Mouse (Mus musculus) heart, adult 18-20 months (tissue): ENCODE measurements around the gene Fam3a. TPM values are rescaled to one million over a fixed set of nuclear protein-coding genes. Genes with fewer than 3 reads are reported as not detected.
"Not testable (repeated sequence)": the region's sequence is repeated elsewhere in the genome, so short reads cannot be mapped to it uniquely, and the experiment has no call there.

Experiments
- DNase-seq, 2 experiments: peaks; one replicate each; pipeline ENCODE4 v3.0.0; 2021 to 2022; ENCODE audit warnings: mixed read lengths in 1 of 2
- long read RNA-seq, 2 experiments: library from polyadenylated mRNA; stranded (forward); transcript quantifications; one replicate each; pipeline ENCODE4 v2.0.0; 2021
- total RNA-seq, 2 experiments: library from RNA; stranded (reverse); gene quantifications; 2 replicates each; pipeline ENCODE4 v1.2.3; 2021

Fam3a gene
- total RNA-seq = 10 to 100 TPM; 19.2 to 20.7 TPM
- long read RNA-seq, experiment 1, transcript Fam3a-206 (9 exons, 1,899 nt) = major isoform, 9 of 15 reads
- long read RNA-seq, experiment 1, partial matches to known transcripts = 4 of 15 reads
- long read RNA-seq, experiment 1, other reads (novel, unspliced or antisense) = 1 of 15 reads
- long read RNA-seq, experiment 2, partial matches to known transcripts = 0 of 4 reads
- long read RNA-seq, experiment 2, other reads (novel, unspliced or antisense) = 2 of 4 reads

DNA sequence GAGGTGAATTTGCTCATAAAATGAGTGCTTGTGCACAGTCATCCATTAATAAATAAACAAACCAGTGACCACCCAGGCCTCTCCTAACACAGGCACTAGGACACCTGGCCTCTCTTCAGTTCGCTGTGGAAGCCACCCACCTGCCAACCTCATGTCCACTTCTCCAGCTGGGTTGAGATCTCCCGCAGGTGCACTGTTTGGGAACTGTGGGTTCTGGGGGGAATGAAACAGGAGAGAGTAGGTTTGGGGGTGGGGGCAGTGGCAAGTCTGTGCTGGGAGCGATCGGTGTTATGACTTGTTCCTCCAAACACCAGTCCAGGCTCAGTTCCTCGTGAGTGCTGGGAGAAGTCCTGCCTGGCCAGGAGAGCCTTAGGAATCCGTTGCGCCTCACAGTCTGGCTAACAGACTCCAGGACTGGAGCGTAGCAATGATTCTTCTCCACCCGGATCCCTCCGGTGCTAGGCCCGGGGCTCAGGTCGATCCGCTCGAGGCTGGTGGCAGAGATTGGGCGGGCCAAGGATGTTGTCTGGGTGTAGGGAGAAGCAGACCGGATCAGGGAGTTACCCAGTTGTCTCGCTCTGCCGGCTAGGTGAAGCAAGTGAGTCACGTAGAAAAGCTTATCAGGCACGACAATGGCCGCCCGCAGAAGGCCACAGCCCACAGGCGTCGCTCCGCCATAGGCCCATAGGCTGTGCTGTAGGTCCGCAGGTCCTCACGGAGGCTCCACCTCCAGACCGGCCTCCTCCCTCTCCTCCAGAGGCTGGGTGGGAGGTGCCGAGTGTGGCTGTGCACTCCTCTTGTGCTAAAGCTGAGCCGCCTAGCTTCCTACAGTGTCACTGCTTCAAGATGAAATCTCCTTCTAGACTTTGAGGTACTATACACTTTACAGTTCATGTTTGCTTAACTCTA is at the start of gene Fam3a, which contains the start of gene Ikbkg:
Gene Fam3a (minus strand): TSS at position 738 of the 909 bp plus-strand sequence.
Gene Ikbkg (plus strand): TSS at position 756 of the 909 bp plus-strand sequence.
- peak; percentile 80 to 92 for DNase-seq

GRCm38 (mm10) chrX:74429290-74429821 is 36.3 kb upstream of the Fam3a start:
- peak; percentile 88 for DNase-seq

DNA sequence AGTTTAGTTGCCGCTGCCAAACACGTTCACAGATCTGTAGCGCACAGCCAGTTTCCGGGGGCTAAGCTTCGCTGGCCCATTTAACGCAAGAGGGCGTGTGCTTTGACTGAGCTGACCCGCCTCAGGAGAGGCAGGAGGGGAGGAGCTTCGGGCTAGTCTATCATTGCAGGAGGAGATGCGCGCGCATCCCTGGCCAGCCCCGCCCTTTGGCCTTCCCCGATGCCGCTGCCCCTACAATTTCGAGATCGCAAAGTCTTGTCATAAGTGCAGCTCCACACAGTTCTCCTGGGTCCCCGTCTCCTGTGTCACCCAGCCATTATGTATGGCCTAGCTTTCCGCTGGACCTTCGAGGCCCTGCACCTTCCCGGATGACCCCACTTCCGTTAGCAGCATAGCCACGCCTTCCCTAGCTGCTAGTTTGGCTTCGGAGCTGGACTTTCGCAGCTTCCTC is 35.8 kb upstream of the Fam3a start, which contains the start of gene G6pdx:
Gene G6pdx (minus strand): TSS at position 369 of the 451 bp plus-strand sequence.
- DNase-seq = peak; percentile 91 to 92

GRCm38 (mm10) chrX:74428146-74428825 is 35.2 kb upstream of the Fam3a start:
- no peak for DNase-seq

GRCm38 (mm10) chrX:74427116-74427515 is 34.0 kb upstream of the Fam3a start:
- DNase-seq = no peak

DNA sequence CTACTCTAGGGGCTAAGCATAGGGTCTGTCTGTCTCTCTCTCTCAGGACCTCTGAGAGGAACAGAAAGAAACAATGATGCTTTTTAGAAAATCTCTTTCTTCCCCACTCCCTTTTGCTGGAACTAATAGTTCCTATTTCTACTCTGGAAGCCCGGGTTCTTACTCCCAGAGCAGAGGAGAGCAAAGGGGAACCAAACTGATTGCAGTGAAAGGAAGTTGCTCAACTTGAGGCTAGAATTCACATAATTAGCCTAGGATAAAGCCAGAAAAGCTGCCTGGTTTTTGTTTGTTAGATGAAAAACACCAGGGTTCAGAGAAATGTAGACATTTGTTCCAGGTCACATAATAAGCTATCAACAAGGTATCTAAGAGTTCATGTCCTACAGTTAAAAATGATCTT is 33.2 kb upstream of the Fam3a start:
- no peak for DNase-seq

DNA sequence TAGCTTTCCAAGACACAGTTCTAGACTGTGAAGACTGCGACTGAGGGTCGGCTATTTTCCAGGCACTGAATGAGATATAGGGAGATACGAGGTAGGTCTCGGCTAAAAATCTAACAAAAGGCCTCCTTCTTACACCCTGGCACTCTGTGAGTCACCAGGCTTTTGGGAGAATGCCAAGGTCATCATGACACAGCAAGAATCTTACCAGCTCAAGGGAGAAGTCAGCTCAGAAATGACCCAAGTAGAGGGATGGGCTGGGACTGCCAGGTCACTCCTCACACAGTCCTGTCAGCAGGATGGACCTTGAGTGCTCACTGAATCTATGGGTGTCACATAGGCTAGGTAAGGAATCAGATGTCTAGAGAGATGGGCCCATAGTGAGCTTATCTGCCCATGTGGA is 32.1 kb upstream of the Fam3a start:
- peak; percentile 44 to 60 for DNase-seq

GRCm38 (mm10) chrX:74424443-74424842 is 31.4 kb upstream of the Fam3a start:
- peak; percentile 8 to 33 for DNase-seq

DNA sequence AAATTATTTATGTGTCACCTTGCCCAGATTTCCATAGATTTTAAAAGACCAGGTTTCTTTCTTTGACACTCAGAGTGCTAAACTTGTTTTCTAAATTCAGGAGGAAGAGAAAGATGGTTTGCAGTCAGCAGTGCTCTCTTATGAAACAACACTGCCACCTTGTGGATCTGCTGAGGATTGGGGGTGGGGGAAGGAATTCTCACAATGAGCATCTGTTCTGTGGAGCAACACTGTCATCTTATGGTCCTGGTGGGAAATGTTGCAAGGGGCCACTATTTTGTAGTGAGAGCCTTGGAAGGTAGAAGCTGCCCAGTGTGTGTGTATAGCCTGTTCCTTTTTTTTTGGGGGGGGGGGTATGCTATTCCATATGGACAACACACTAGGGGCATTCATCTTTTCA is 20.3 kb upstream of the Fam3a start:
- DNase-seq = peak; percentile 65 to 79

DNA sequence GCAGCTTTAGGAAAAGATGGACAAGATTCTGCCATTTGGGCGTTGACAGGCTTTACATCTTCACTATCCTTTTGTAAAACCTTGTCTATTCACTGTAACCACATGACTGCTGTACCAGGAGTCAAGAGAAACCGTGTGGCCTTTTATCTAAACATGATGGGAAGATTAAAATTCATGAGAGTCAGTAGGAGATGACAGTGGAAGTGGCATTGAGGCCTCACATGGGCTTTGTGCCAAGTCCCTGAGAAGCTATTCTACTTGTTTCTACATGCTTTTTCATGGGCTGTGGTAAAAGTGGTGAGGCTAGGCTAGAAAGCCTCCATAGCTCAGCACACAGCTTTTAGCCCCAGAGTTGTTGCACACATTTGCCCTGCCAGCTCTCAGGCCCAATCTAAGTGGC is 15.3 kb upstream of the Fam3a start:
- DNase-seq = no peak

DNA sequence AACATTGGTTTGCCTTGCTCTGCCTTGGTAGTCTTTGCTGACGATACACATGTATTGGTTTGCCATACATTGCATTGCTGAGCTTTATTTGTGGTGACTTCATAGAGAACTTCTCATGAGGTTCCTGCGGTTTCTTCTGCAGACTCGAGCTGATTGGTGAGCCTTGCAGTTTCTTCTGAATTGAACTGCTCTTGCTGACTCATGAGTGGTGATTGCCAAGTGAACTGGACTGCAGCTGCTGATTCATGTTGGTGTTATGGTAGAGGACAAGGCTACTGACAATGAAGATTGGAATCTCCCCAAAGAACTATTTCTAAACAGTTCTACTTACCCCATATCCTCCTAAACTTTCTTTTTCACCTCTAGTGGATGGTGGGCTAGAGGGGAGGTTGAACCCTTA is 7.1 kb upstream of the Fam3a start:
- no peak for DNase-seq

GRCm38 (mm10) chrX:74388153-74388552 is 4.9 kb downstream of the Fam3a start:
- DNase-seq = no peak

- DNase-seq = no peak
Measured at GRCm38 (mm10) chrX:74384451-74384850, 8.6 kb downstream of the Fam3a start.

GRCm38 (mm10) chrX:74372888-74373549 is 20.1 kb downstream of the Fam3a start, which contains the start of the genes Ubl4a and Slc10a3:
Gene Ubl4a, minus strand, starts transcription at chrX:74373218.
Gene Slc10a3, minus strand, starts transcription at chrX:74373349.
- peak; percentile 88 to 93 for DNase-seq

- DNase-seq = peak; percentile 76 to 84
Measured at GRCm38 (mm10) chrX:74368209-74368909, 24.7 kb downstream of the Fam3a start.

DNA sequence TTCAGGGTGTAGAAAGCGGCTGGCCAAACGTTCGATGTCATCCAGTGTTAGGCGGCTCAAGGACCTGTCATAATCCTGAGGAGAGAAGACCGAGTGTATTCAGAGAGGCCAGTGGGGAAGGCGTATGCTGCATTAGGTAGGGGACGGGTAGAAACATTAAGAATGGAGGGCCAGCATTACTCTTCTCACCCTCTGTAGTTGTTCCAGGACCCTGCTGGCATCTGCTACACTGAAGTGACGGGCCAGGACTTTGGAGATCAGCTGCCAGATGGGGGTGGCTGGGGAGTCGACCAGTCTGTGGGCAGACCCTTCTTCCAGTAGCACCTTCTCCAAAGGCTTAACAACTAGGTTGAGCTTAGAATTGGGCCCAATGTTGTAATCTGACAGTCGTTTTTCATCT is 25.6 kb downstream of the Fam3a start:
- no peak for DNase-seq

GRCm38 (mm10) chrX:74359171-74359570 is 33.9 kb downstream of the Fam3a start:
- no peak for DNase-seq

DNA sequence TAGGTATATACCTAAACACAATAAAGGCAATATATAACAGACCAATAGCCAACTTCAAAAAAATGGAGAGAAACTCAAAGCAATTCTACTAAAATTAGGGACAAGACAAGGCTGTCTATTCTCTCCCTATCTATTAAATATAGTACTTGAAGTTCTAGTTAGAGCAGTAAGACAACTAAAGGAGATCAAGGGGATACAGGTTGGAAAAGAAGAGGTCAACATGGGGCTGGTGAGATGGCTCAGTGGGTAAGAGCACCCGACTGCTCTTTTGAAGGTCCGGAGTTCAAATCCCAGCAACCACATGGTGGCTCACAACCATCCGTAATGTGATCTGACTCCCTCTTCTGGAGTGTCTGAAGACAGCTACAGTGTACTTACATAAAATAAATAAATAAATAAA is 36.0 kb downstream of the Fam3a start:
- not testable (repeated sequence) for DNase-seq

GRCm38 (mm10) chrX:74353467-74353770 is 39.7 kb downstream of the Fam3a start, which contains the start of gene Lage3:
Gene Lage3, minus strand, starts transcription at chrX:74353618.
- peak; percentile 85 to 88 for DNase-seq

GRCm38 (mm10) chrX:74352645-74353466 is 40.2 kb downstream of the Fam3a start:
- no peak for DNase-seq
